26 mouse cellular contexts compared by ENCODE assay signal in genomic region chr15:98948382-98948781, GRCm38 (mm10). TPM values are rescaled to one million over a fixed set of nuclear protein-coding genes. Genes with fewer than 3 reads are reported as not detected.
A peak's percentile ranks its signal among the peaks of the same experiment; 100 is the strongest.
DNase-seq lines count a peak whose midpoint lies in the region; ATAC-seq lines count a peak whose summit lies in the region.
"Had no signal": no experiment of that assay in that cellular context is flagged by ENCODE, and none has a peak within 500 bp of the region (broad histone marks: within the 10 kb centered on the region; RNA-seq: fewer than 3 reads in every experiment).

No protein-coding gene starts in this region.

- no peak overlapping the region for H3K9ac ChIP-seq in forebrain, embryonic 12.5 days
- no peak overlapping the region for H3K9ac ChIP-seq in forebrain, embryonic 11.5 days (ENCODE audit: low read length)
- H3K9ac ChIP-seq in hindbrain, embryonic 13.5 days, result peak overlapping the region; percentile 84
- peak overlapping the region; percentile 68; the same call in 1 of the 2 replicates for H3K9ac ChIP-seq in midbrain, embryonic 16.5 days (ENCODE audit: low read depth, low read length)
- H3K9ac ChIP-seq: embryonic facial prominence, embryonic 12.5 days; limb, embryonic 12.5 days; liver, embryonic 13.5 days; lung, embryonic 14.5 days had no signal

- H3K4me2 ChIP-seq in forebrain, embryonic 12.5 days, result peak overlapping the region; percentile 1; the same call in 1 of the 2 replicates
- H3K4me2 ChIP-seq in forebrain, embryonic 11.5 days (ENCODE audit: low read depth, low read length, severe bottlenecking), result no peak overlapping the region
- peak overlapping the region; percentile 74 for H3K4me2 ChIP-seq in hindbrain, embryonic 13.5 days
- H3K4me2 ChIP-seq in midbrain, embryonic 16.5 days (ENCODE audit: low read length), result peak overlapping the region; percentile 99
- H3K4me2 ChIP-seq: embryonic facial prominence, embryonic 12.5 days; limb, embryonic 12.5 days; liver, embryonic 13.5 days; lung, embryonic 14.5 days had no signal

- H3K9me3 ChIP-seq in forebrain, embryonic 12.5 days, result no peaks in the 10 kb centered on the region
- no peaks in the 10 kb centered on the region for H3K9me3 ChIP-seq in forebrain, embryonic 11.5 days (ENCODE audit: control insufficient read depth, low read length)
- H3K9me3 ChIP-seq in hindbrain, embryonic 13.5 days, result no peaks in the 10 kb centered on the region
- no peaks in the 10 kb centered on the region for H3K9me3 ChIP-seq in midbrain, embryonic 16.5 days (replicated peaks; ENCODE audit: control insufficient read depth, low read length, poor library complexity, severe bottlenecking)
- H3K9me3 ChIP-seq in limb, embryonic 10.5 days (replicated peaks), result no peaks in the 10 kb centered on the region
- H3K9me3 ChIP-seq: embryonic facial prominence, embryonic 12.5 days; liver, embryonic 13.5 days had no signal

- DNase-seq in forebrain, embryonic 11.5 days (ENCODE audit: low spot score), result no peak
- peak; percentile 50 for DNase-seq in Muller cell, postnatal 12 days (ENCODE audit: inconsistent ontology term)
- DNase-seq in embryo, embryonic 10.5 days (ENCODE audit: low spot score), result no peak
- no peak for DNase-seq in frontal cortex, postnatal 14 days (ENCODE audit: low spot score in 2 of 2)
- DNase-seq in limb, embryonic 10.5 days (ENCODE audit: low spot score), result no peak
- DNase-seq: adrenal gland, postnatal 36 days; cerebellum, adult 18-20 months; cerebellum, postnatal 36 days; gastrocnemius, postnatal 14 days; heart, adult 18-20 months; heart, postnatal 36 days; kidney, postnatal 4 days; liver, embryonic 13.5 days; lung, embryonic 14.5 days; lung, postnatal 4 days had no signal

- H3K27me3 ChIP-seq in forebrain, embryonic 12.5 days, result no peaks in the 10 kb centered on the region
- H3K27me3 ChIP-seq in forebrain, embryonic 11.5 days (ENCODE audit: control insufficient read depth, insufficient read depth, low read length), result no peaks in the 10 kb centered on the region
- no peaks in the 10 kb centered on the region for H3K27me3 ChIP-seq in hindbrain, embryonic 13.5 days
- no peaks in the 10 kb centered on the region for H3K27me3 ChIP-seq in midbrain, embryonic 16.5 days (ENCODE audit: control insufficient read depth, insufficient read depth, low read depth, low read length)
- no peaks in the 10 kb centered on the region for H3K27me3 ChIP-seq in limb, embryonic 10.5 days (ENCODE audit: low read depth, poor library complexity, severe bottlenecking)
- H3K27me3 ChIP-seq: embryonic facial prominence, embryonic 12.5 days; limb, embryonic 12.5 days had no signal

- ATAC-seq in forebrain, embryonic 12.5 days (ENCODE audit: low FRiP score), result no peak
- no peak for ATAC-seq in forebrain, embryonic 11.5 days (replicated peaks; ENCODE audit: low FRiP score)
- ATAC-seq in hindbrain, embryonic 13.5 days (ENCODE audit: low FRiP score), result no peak
- no peak for ATAC-seq in midbrain, embryonic 16.5 days
- ATAC-seq: intestine, embryonic 16.5 days had no signal

- no peak overlapping the region for H3K4me3 ChIP-seq in forebrain, embryonic 12.5 days (replicated peaks)
- H3K4me3 ChIP-seq in forebrain, embryonic 11.5 days (ENCODE audit: low read depth, low read length), result no peak overlapping the region
- H3K4me3 ChIP-seq in hindbrain, embryonic 13.5 days, result peak overlapping the region; percentile 46
- peak overlapping the region; percentile 49 for H3K4me3 ChIP-seq in midbrain, embryonic 16.5 days (ENCODE audit: low read depth, low read length)
- no peak overlapping the region for H3K4me3 ChIP-seq in limb, embryonic 10.5 days
- H3K4me3 ChIP-seq: embryonic facial prominence, embryonic 12.5 days; erythroblast, embryonic 14.5 days; limb, embryonic 12.5 days; liver, embryonic 13.5 days had no signal

- peaks cover 24% of the 10 kb centered on the region for H3K36me3 ChIP-seq in forebrain, embryonic 12.5 days (replicated peaks)
- no peaks in the 10 kb centered on the region; the same call in 1 of the 2 replicates for H3K36me3 ChIP-seq in forebrain, embryonic 11.5 days (ENCODE audit: control insufficient read depth, insufficient read depth, low read length)
- H3K36me3 ChIP-seq in hindbrain, embryonic 13.5 days, result peaks cover 21% of the 10 kb centered on the region
- H3K36me3 ChIP-seq in midbrain, embryonic 16.5 days (ENCODE audit: control insufficient read depth, insufficient read depth, low read length), result peaks cover 3% of the 10 kb centered on the region; the same call in 1 of the 2 replicates
- peaks cover 20% of the 10 kb centered on the region for H3K36me3 ChIP-seq in limb, embryonic 10.5 days
- H3K36me3 ChIP-seq: liver, embryonic 13.5 days had no signal

- no peak overlapping the region for H3K27ac ChIP-seq in forebrain, embryonic 12.5 days
- H3K27ac ChIP-seq in forebrain, embryonic 11.5 days (ENCODE audit: low read depth, low read length), result no peak overlapping the region
- peak overlapping the region; percentile 78 for H3K27ac ChIP-seq in hindbrain, embryonic 13.5 days
- peak overlapping the region; percentile 60 for H3K27ac ChIP-seq in midbrain, embryonic 16.5 days (ENCODE audit: low read length)
- no peak overlapping the region for H3K27ac ChIP-seq in limb, embryonic 10.5 days
- H3K27ac ChIP-seq: embryonic facial prominence, embryonic 12.5 days; liver, embryonic 13.5 days; stomach, postnatal 0 days had no signal

- H3K4me1 ChIP-seq in forebrain, embryonic 12.5 days, result 0 out of 2 replicates have a peak, but pooled peaks cover 6% of the 10 kb centered on the region
- no peaks in the 10 kb centered on the region for H3K4me1 ChIP-seq in forebrain, embryonic 11.5 days (replicated peaks; ENCODE audit: control insufficient read depth, insufficient read depth, low read length)
- H3K4me1 ChIP-seq in hindbrain, embryonic 13.5 days (replicated peaks), result peaks cover 27% of the 10 kb centered on the region
- H3K4me1 ChIP-seq in midbrain, embryonic 16.5 days (ENCODE audit: control insufficient read depth, insufficient read depth, low read length), result peaks cover 17% of the 10 kb centered on the region
- H3K4me1 ChIP-seq in limb, embryonic 10.5 days, result peaks cover 12% of the 10 kb centered on the region
- H3K4me1 ChIP-seq: embryonic facial prominence, embryonic 12.5 days had no signal

RNA-seq across cellular contexts. Expression of gene Gm49450, which starts 5.0 kb away (rescaled TPM):
- polyA plus RNA-seq in forebrain, embryonic 12.5 days (2016; fragmentation: Nextera tagmentation; extraction: Ambion mirVana), result not detected in 2 replicates
- not detected in 2 replicates for polyA plus RNA-seq in forebrain, embryonic 11.5 days (2014; fragmentation: Nextera tagmentation; extraction: Ambion mirVana)
- polyA plus RNA-seq in hindbrain, embryonic 13.5 days (2015; fragmentation: Nextera tagmentation; extraction: Ambion mirVana), result not detected in 2 replicates
- not detected in 2 replicates for polyA plus RNA-seq in midbrain, embryonic 16.5 days (2015; fragmentation: Nextera tagmentation; extraction: Ambion mirVana)
- not detected in 2 replicates for polyA plus RNA-seq in limb, embryonic 10.5 days (2016; fragmentation: Nextera tagmentation; extraction: Ambion mirVana)
- polyA plus RNA-seq: embryonic facial prominence, embryonic 12.5 days; erythroblast, embryonic 14.5 days; heart, embryonic 14.5 days; intestine, embryonic 16.5 days; kidney, embryonic 14.5 days; limb, embryonic 12.5 days; liver, embryonic 13.5 days; lung, embryonic 14.5 days; stomach, postnatal 0 days; thymus, postnatal 0 days had no signal

RNA-seq across cellular contexts. Expression of gene Tuba1a, which starts 5.1 kb away (rescaled TPM):
- polyA plus RNA-seq in forebrain, embryonic 12.5 days (2016; fragmentation: Nextera tagmentation; extraction: Ambion mirVana), result 7,386 and 7,785 TPM in 2 replicates
- polyA plus RNA-seq in forebrain, embryonic 11.5 days (2014; fragmentation: Nextera tagmentation; extraction: Ambion mirVana), result 5,083 and 5,852 TPM in 2 replicates
- 15,152 and 15,804 TPM in 2 replicates for polyA plus RNA-seq in hindbrain, embryonic 13.5 days (2015; fragmentation: Nextera tagmentation; extraction: Ambion mirVana)
- 17,735 and 17,910 TPM in 2 replicates for polyA plus RNA-seq in midbrain, embryonic 16.5 days (2015; fragmentation: Nextera tagmentation; extraction: Ambion mirVana)
- 1,294 and 1,475 TPM in 2 replicates for polyA plus RNA-seq in limb, embryonic 10.5 days (2016; fragmentation: Nextera tagmentation; extraction: Ambion mirVana)

RNA-seq across cellular contexts. Expression of gene Tuba1b, which starts 14.0 kb away (rescaled TPM):
- polyA plus RNA-seq in forebrain, embryonic 12.5 days (2016; fragmentation: Nextera tagmentation; extraction: Ambion mirVana), result 1,790 and 1,867 TPM in 2 replicates
- 2,366 and 2,605 TPM in 2 replicates for polyA plus RNA-seq in forebrain, embryonic 11.5 days (2014; fragmentation: Nextera tagmentation; extraction: Ambion mirVana)
- 1,016 and 1,054 TPM in 2 replicates for polyA plus RNA-seq in hindbrain, embryonic 13.5 days (2015; fragmentation: Nextera tagmentation; extraction: Ambion mirVana)
- 1,165 and 1,361 TPM in 2 replicates for polyA plus RNA-seq in midbrain, embryonic 16.5 days (2015; fragmentation: Nextera tagmentation; extraction: Ambion mirVana)
- polyA plus RNA-seq in limb, embryonic 10.5 days (2016; fragmentation: Nextera tagmentation; extraction: Ambion mirVana), result 2,301 and 2,452 TPM in 2 replicates

RNA-seq across cellular contexts. Expression of gene Lmbr1l, which starts 30.4 kb away (rescaled TPM):
- 30.6 and 41.5 TPM in 2 replicates for polyA plus RNA-seq in forebrain, embryonic 12.5 days (2016; fragmentation: Nextera tagmentation; extraction: Ambion mirVana)
- polyA plus RNA-seq in forebrain, embryonic 11.5 days (2014; fragmentation: Nextera tagmentation; extraction: Ambion mirVana), result 8.7 and 9.4 TPM in 2 replicates
- 37.7 and 38.3 TPM in 2 replicates for polyA plus RNA-seq in hindbrain, embryonic 13.5 days (2015; fragmentation: Nextera tagmentation; extraction: Ambion mirVana)
- 27.9 and 33.5 TPM in 2 replicates for polyA plus RNA-seq in midbrain, embryonic 16.5 days (2015; fragmentation: Nextera tagmentation; extraction: Ambion mirVana)
- polyA plus RNA-seq in limb, embryonic 10.5 days (2016; fragmentation: Nextera tagmentation; extraction: Ambion mirVana), result 23.9 and 28.3 TPM in 2 replicates

RNA-seq across cellular contexts. Expression of gene Dhh, which starts 50.0 kb away (rescaled TPM):
- polyA plus RNA-seq in forebrain, embryonic 12.5 days (2016; fragmentation: Nextera tagmentation; extraction: Ambion mirVana), result 0.45 and 0.51 TPM in 2 replicates
- polyA plus RNA-seq in forebrain, embryonic 11.5 days (2014; fragmentation: Nextera tagmentation; extraction: Ambion mirVana), result 0.28 and 0.29 TPM in 2 replicates
- 1.7 and 2.2 TPM in 2 replicates for polyA plus RNA-seq in hindbrain, embryonic 13.5 days (2015; fragmentation: Nextera tagmentation; extraction: Ambion mirVana)
- polyA plus RNA-seq in midbrain, embryonic 16.5 days (2015; fragmentation: Nextera tagmentation; extraction: Ambion mirVana), result 0.36 and 0.39 TPM in 2 replicates
- polyA plus RNA-seq in limb, embryonic 10.5 days (2016; fragmentation: Nextera tagmentation; extraction: Ambion mirVana), result 0.40 and 0.46 TPM in 2 replicates
- polyA plus RNA-seq: erythroblast, embryonic 14.5 days had no signal

Comparison
In these comparisons a context has a peak if more than half of its experiments do, and no peak if none do; other contexts are left out.
1. H3K27ac ChIP-seq: peak in hindbrain, embryonic 13.5 days (single experiment) and midbrain, embryonic 16.5 days (single experiment); none in forebrain, embryonic 12.5 days (single experiment), forebrain, embryonic 11.5 days (single experiment) and limb, embryonic 10.5 days (single experiment).
2. H3K4me3 ChIP-seq: peak in hindbrain, embryonic 13.5 days (single experiment) and midbrain, embryonic 16.5 days (single experiment); none in forebrain, embryonic 12.5 days (single experiment), forebrain, embryonic 11.5 days (single experiment) and limb, embryonic 10.5 days (single experiment).
3. H3K9ac ChIP-seq: peak in hindbrain, embryonic 13.5 days (single experiment) and midbrain, embryonic 16.5 days (single experiment); none in forebrain, embryonic 12.5 days (single experiment) and forebrain, embryonic 11.5 days (single experiment).